Mouse (Mus musculus) brain, embryonic 14.5 days (tissue): ENCODE data around the gene Adh6a.

Source experiments
- CTCF ChIP-seq: fragments of 200-500 bp; IDR thresholded peaks from 2 replicates; pipeline ENCODE4 v1.5.1; 2012; ENCODE audit warnings: inconsistent platforms, mild to moderate bottlenecking, moderate library complexity, borderline replicate concordance; ENCODE audit not compliant: insufficient read depth, insufficient read length; ENCODE audit errors: extremely low read depth
- POLR2A ChIP-seq: fragments of 200-500 bp; IDR thresholded peaks from 2 replicates; pipeline ENCODE4 v1.6.1; 2012; ENCODE audit warnings: mild to moderate bottlenecking, inconsistent platforms, borderline replicate concordance; ENCODE audit not compliant: poor library complexity, insufficient read depth, insufficient read length, severe bottlenecking; ENCODE audit errors: extremely low read depth

- TF ChIP-seq CTCF (no peak), POLR2A (no peak)
These were observed 11.9 kb downstream of the Adh6a start for GRCm38 (mm10) chr3:138325001-138325400.
